Mouse (Mus musculus) midbrain, postnatal 0 days (tissue): Measurements from ENCODE around the gene Pebp1. TPM values are rescaled to one million over a fixed set of nuclear protein-coding genes. Genes with fewer than 3 reads are reported as not detected.
A peak's percentile ranks its signal among the peaks of the same experiment; 100 is the strongest.

Experiments
- ATAC-seq: fragments of 200-750 bp; cut with Nextera tagmentation; 2 replicates; pipeline ENCODE4 v1.8.0; 2017; ENCODE audit warnings: moderate number of reproducible peaks, mild to moderate bottlenecking, moderate TSS enrichment, moderate library complexity; ENCODE audit not compliant: low FRiP score
- DNase-seq: peaks from one replicate; pipeline ENCODE4 v3.0.0-alpha.2; 2015; ENCODE audit warnings: low spot score
- H3K27ac ChIP-seq: fragments of 300-500 bp; sonication (generic); 2 replicates; pipeline ENCODE4 v1.5.1; 2014; ENCODE audit warnings: low read depth, mild to moderate bottlenecking, low read length, mixed read lengths
- H3K27me3 ChIP-seq: fragments of 300-500 bp; sonication (generic); 2 replicates; pipeline ENCODE4 v1.6.1; 2014; ENCODE audit warnings: low read length, control low read depth, mixed read lengths; ENCODE audit not compliant: insufficient read depth
- H3K36me3 ChIP-seq: fragments of 300-500 bp; sonication (generic); 2 replicates; pipeline ENCODE4 v1.6.1; 2014; ENCODE audit warnings: low read length, control low read depth, mixed read lengths; ENCODE audit not compliant: insufficient read depth
- H3K4me1 ChIP-seq: fragments of 300-500 bp; sonication (generic); 2 replicates; pipeline ENCODE4 v1.6.1; 2014; ENCODE audit warnings: mild to moderate bottlenecking, control low read depth, antibody characterized with exemption, low read length, mixed read lengths; ENCODE audit not compliant: insufficient read depth
- H3K4me2 ChIP-seq: fragments of 300-500 bp; sonication (generic); 2 replicates; pipeline ENCODE4 v1.6.1; 2014; ENCODE audit warnings: low read depth, mild to moderate bottlenecking, low read length, mixed read lengths; ENCODE audit not compliant: poor library complexity, severe bottlenecking
- H3K4me3 ChIP-seq: fragments of 300-500 bp; sonication (generic); 2 replicates; pipeline ENCODE4 v1.5.1; 2014; ENCODE audit warnings: low read depth, mild to moderate bottlenecking, low read length, moderate library complexity
- H3K9ac ChIP-seq: fragments of 300-500 bp; sonication (generic); replicated peaks from 2 replicates; pipeline ENCODE4 v1.6.1; 2014; ENCODE audit warnings: mild to moderate bottlenecking, low read length, moderate library complexity, mixed read lengths; ENCODE audit not compliant: poor library complexity, severe bottlenecking
- H3K9me3 ChIP-seq: fragments of 300-500 bp; sonication (generic); 2 replicates; pipeline ENCODE4 v1.6.1; 2016; ENCODE audit warnings: low read length, control low read depth
- CTCF ChIP-seq: IDR thresholded peaks from 2 replicates; pipeline ENCODE4 v1.5.1; 2016; ENCODE audit warnings: antibody characterized with exemption, mild to moderate bottlenecking
- WGBS: fragments of 180-500 bp; shearing (Covaris S2); extraction: QIAGEN DNeasy Blood & Tissue Kit; methylation state at CpG from one replicate; pipeline ENCODE4 v1.1.7; 2014; 5-methylcytosine and 5-hydroxymethylcytosine counted together
- polyA plus RNA-seq: library from polyadenylated mRNA; unstranded; fragments of >200 nt; fragmentation: Nextera tagmentation; extraction: Ambion mirVana; gene quantifications from 2 replicates; pipeline ENCODE4 v1.2.1, GENCODE M21; 2015
- total RNA-seq: library from RNA; depleted of rRNA; stranded (reverse); fragments of >200 nt; gene quantifications from 2 replicates; pipeline ENCODE4 v1.2.3, GENCODE M21; 2014

The Pebp1 gene
- total and polyA plus RNA-seq, 2 experiments from 2014 or later = 1,025 to 1,525 TPM

DNA sequence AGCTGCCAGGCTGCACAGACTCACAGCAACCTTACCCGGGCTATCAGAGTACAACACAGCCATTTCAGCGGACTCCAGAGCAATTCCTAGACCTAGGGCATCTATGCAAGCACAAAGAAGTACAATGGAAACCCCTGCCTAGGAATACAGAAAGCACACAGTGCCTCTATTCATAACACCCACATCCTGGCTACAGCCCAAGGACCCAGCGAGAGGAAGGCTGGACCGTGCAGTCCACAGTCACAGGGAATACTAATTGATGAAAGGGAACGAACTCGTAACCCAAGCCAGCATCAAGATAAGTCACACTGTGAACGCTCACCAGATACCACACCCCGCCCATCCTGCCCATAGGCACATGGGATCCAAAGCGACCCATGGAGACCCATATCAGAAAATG lies 3.4 kb downstream of the Pebp1 start:
- Histone ChIP-seq H3K9me3 (no peaks in the 10 kb centered on the region), H3K27ac (no peak overlapping the region), H3K4me3 (no peak overlapping the region), H3K27me3 (no peaks in the 10 kb centered on the region), H3K9ac (no peak overlapping the region), H3K4me2 (no peak overlapping the region), H3K36me3 (peaks cover 14% of the 10 kb centered on the region), H3K4me1 (peaks cover 9% of the 10 kb centered on the region; the same call in 1 of the 2 replicates)
- DNase-seq = peak; percentile 62
- WGBS = 73% methylated on average over 9 of the region's 9 CpGs
- TF ChIP-seq CTCF = no peak
- ATAC-seq = 0 out of 2 replicates have a peak, but pooled peaks have one; percentile 17

GRCm38 (mm10) chr5:117282360-117282759 lies 5.1 kb downstream of the Pebp1 start:
- H3K27me3 ChIP-seq = no peaks in the 10 kb centered on the region
- peaks cover 4% of the 10 kb centered on the region; the same call in 1 of the 2 replicates for H3K4me1 ChIP-seq
- no peak overlapping the region for H3K4me2 ChIP-seq
- TF ChIP-seq CTCF = peak; percentile 29; the same call in 1 of the 2 replicates
- no peak overlapping the region for H3K27ac ChIP-seq
- ATAC-seq (no peak), DNase-seq (no peak)
- no peak overlapping the region for H3K9ac ChIP-seq
- 91% methylated on average over 8 of the region's 8 CpGs for WGBS
- H3K9me3 ChIP-seq = no peaks in the 10 kb centered on the region
- H3K36me3 ChIP-seq = peaks cover 14% of the 10 kb centered on the region
- H3K4me3 ChIP-seq = no peak overlapping the region

DNA sequence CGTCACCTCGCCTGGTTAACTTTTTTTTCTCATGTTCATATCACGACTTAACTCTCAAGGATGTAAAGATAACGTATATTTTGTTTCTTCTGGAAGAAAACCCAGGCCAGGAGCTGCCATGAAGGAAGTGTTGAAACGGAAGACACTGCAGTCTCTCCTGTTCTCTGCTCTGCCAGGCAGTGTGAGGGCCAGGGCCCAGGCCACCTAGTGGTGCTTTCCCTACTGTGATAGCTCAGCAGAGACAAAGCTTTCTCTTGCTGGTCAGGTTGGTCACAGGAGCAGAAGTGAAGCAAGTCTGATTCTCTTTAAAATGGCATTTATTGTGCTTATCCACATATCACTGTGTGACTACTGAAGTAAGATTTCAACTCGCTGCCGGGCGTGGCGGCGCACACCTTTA lies 5.9 kb downstream of the Pebp1 start:
- DNase-seq = no peak
- H3K9ac ChIP-seq = no peak overlapping the region
- H3K9me3 ChIP-seq = no peaks in the 10 kb centered on the region
- no peak overlapping the region for H3K4me3 ChIP-seq
- ATAC-seq = no peak
- peak; percentile 57 for TF ChIP-seq CTCF
- H3K36me3 ChIP-seq = peaks cover 14% of the 10 kb centered on the region
- 92% methylated on average over 10 of the region's 10 CpGs for WGBS
- H3K27ac ChIP-seq = no peak overlapping the region
- H3K4me1 ChIP-seq = peaks cover 4% of the 10 kb centered on the region; the same call in 1 of the 2 replicates
- H3K27me3 ChIP-seq = no peaks in the 10 kb centered on the region
- H3K4me2 ChIP-seq = no peak overlapping the region

DNA sequence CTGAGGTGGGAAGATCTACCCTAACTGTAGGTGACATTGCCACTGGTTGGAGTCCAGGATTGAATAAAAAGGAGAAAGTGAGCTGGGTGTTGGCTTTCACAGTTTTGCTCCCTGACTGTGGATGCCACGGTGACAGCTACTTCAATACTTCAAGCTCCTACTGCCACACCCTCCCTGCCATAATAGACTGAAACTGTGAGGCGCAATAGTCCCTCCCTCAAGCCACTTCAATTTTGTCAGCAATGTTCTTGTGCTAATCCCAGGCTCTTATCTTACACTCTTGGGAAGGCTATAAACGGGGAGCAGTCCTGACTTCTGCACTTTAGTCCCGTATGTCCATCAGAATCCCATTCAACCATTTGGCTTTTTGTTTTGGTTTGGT lies 7.8 kb downstream of the Pebp1 start:
- no peak overlapping the region for H3K27ac ChIP-seq
- H3K36me3 ChIP-seq = peaks cover 8% of the 10 kb centered on the region
- H3K9ac ChIP-seq = no peak overlapping the region
- H3K4me1 ChIP-seq = no peaks in the 10 kb centered on the region
- no peaks in the 10 kb centered on the region for H3K9me3 ChIP-seq
- 79% methylated on average over 4 of the region's 4 CpGs for WGBS
- no peak overlapping the region for H3K4me3 ChIP-seq
- TF ChIP-seq CTCF = no peak
- no peak overlapping the region for H3K4me2 ChIP-seq
- DNase-seq (no peak), ATAC-seq (no peak)
- no peaks in the 10 kb centered on the region for H3K27me3 ChIP-seq

DNA sequence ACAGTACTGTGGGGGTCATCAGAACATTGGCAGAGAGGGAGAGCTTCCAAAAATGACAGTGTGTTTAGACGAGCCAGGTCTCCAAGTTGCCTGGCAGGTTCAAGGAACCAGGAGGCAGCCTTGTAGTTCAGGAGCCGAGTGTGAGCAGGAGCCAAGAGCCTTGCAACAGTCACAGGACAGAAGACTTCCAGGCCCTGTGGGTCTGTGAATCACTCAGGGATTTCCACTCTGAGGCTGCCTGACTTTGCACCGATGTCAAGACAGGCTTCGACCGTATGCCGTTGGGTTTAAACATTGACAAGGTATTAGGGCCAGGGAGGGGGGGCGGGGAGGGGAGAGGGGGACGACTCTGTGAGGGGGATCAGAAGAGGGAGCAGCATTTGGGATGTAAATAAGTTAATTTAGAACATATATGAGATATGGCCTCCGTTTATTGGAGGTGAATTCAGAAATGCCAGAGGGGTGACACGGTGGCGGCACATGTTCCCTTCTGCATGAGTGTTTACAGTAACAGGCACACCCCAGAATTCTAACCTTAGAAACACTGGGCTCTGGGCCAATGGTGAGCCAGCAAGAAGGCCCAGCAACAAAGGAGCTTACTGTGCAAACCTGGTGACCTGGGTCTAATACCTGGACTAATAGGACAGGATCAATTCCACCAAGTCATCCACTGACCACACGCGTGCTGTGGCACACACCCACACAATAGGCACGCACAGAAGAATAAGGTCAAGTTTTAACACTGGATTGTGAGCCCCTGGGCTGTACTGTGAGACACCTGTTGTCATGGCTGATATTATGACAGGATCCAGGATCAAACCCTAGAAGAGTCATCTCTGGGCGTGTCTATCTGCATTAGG lies 8.4 kb downstream of the Pebp1 start:
- no peak for TF ChIP-seq CTCF
- Histone ChIP-seq H3K4me2 (no peak overlapping the region), H3K9ac (no peak overlapping the region), H3K9me3 (no peaks in the 10 kb centered on the region), H3K27ac (no peak overlapping the region), H3K36me3 (peaks cover 3% of the 10 kb centered on the region), H3K4me3 (no peak overlapping the region), H3K4me1 (no peaks in the 10 kb centered on the region), H3K27me3 (no peaks in the 10 kb centered on the region)
- DNase-seq (no peak), ATAC-seq (no peak)
- 90% methylated on average over 15 of the region's 15 CpGs for WGBS

GRCm38 (mm10) chr5:117277784-117278183 lies 9.6 kb downstream of the Pebp1 start:
- no peaks in the 10 kb centered on the region for H3K27me3 ChIP-seq
- TF ChIP-seq CTCF = peak; percentile 56
- ATAC-seq (no peak), DNase-seq (peak; percentile 48)
- H3K4me1 ChIP-seq = no peaks in the 10 kb centered on the region
- WGBS = 96% methylated on average over 6 of the region's 6 CpGs
- H3K4me3 ChIP-seq = no peak overlapping the region
- no peak overlapping the region for H3K4me2 ChIP-seq
- H3K9me3 ChIP-seq = no peaks in the 10 kb centered on the region
- no peak overlapping the region for H3K9ac ChIP-seq
- H3K36me3 ChIP-seq = peaks cover 3% of the 10 kb centered on the region
- no peak overlapping the region for H3K27ac ChIP-seq
